Mouse (Mus musculus) kidney, adult 2 months (tissue): Measurements from ENCODE around the gene Ncf4. TPM values are rescaled to one million over a fixed set of nuclear protein-coding genes. Genes with fewer than 3 reads are reported as not detected.

ENCODE experiments used
- DNase-seq: peaks from one replicate; pipeline ENCODE4 v3.0.0; 2021
- H3K27ac ChIP-seq: fragments of 200-500 bp; 2 replicates; pipeline ENCODE4 v1.5.1; 2012; ENCODE audit warnings: low read depth, low read length, control low read depth, inconsistent platforms; ENCODE audit not compliant: insufficient read depth
- H3K27me3 ChIP-seq: fragments of 200-500 bp; replicated peaks from 2 replicates; pipeline ENCODE4 v1.6.1; 2012; ENCODE audit warnings: mild to moderate bottlenecking, moderate library complexity, low read length, inconsistent platforms; ENCODE audit not compliant: control insufficient read depth, insufficient read depth
- H3K36me3 ChIP-seq: fragments of 200-500 bp; 2 replicates; pipeline ENCODE4 v1.6.1; 2012; ENCODE audit warnings: mild to moderate bottlenecking, moderate library complexity, low read length, inconsistent platforms; ENCODE audit not compliant: control insufficient read depth, insufficient read depth
- H3K4me1 ChIP-seq: fragments of 200-500 bp; 2 replicates; pipeline ENCODE4 v1.6.1; 2011; ENCODE audit warnings: low read length; ENCODE audit not compliant: control insufficient read depth, insufficient read depth
- H3K4me3 ChIP-seq: fragments of 200-500 bp; 2 replicates; pipeline ENCODE4 v1.5.1; 2011; ENCODE audit warnings: mild to moderate bottlenecking, low read depth, low read length, control low read depth; ENCODE audit not compliant: insufficient read depth
- CTCF ChIP-seq: fragments of 200-500 bp; conservative IDR thresholded peaks from 2 replicates; pipeline ENCODE4 v1.5.1; 2011; ENCODE audit warnings: low read depth, mild to moderate bottlenecking, control low read depth, low read length, moderate library complexity, mixed read lengths; ENCODE audit not compliant: insufficient read depth, insufficient read length
- POLR2A ChIP-seq: fragments of 200-500 bp; IDR thresholded peaks from one replicate; pipeline ENCODE4 v1.6.1; 2011; ENCODE audit warnings: low read depth, low read length, control low read depth
- WGBS: fragments of 180-500 bp; shearing (Covaris S2); methylation state at CpG from one replicate; pipeline ENCODE4 v1.1.7; 2018; 5-methylcytosine and 5-hydroxymethylcytosine counted together
- polyA plus RNA-seq: library from polyadenylated mRNA; depleted of rRNA; stranded (reverse); fragments of >200 nt; gene quantifications from 2 replicates; pipeline ENCODE4 v1.2.3, GENCODE M21; 2012

Gene Ncf4
- polyA plus RNA-seq, 1 experiment, result 4.8 TPM

GRCm38 (mm10) chr15:78239956-78240617 is 4.5 kb upstream of the Ncf4 start:
- Histone ChIP-seq H3K27ac (no peak overlapping the region), H3K4me1 (no peaks in the 10 kb centered on the region), H3K4me3 (no peak overlapping the region), H3K36me3 (no peaks in the 10 kb centered on the region), H3K27me3 (no peaks in the 10 kb centered on the region)
- TF ChIP-seq POLR2A (no peak), CTCF (no peak)
- WGBS, result 39% methylated on average over 14 of the region's 14 CpGs
- no peak for DNase-seq

GRCm38 (mm10) chr15:78241335-78241734 is 3.3 kb upstream of the Ncf4 start:
- Histone ChIP-seq H3K36me3 (no peaks in the 10 kb centered on the region), H3K4me1 (no peaks in the 10 kb centered on the region), H3K27me3 (no peaks in the 10 kb centered on the region), H3K27ac (no peak overlapping the region), H3K4me3 (no peak overlapping the region)
- 22% methylated on average over 11 of the region's 11 CpGs for WGBS
- DNase-seq, result no peak
- no peak for TF ChIP-seq POLR2A
- TF ChIP-seq CTCF, result no peak

GRCm38 (mm10) chr15:78243061-78243460 is 1.5 kb upstream of the Ncf4 start:
- Histone ChIP-seq H3K4me3 (no peak overlapping the region), H3K4me1 (no peaks in the 10 kb centered on the region), H3K36me3 (no peaks in the 10 kb centered on the region), H3K27ac (no peak overlapping the region), H3K27me3 (no peaks in the 10 kb centered on the region)
- TF ChIP-seq POLR2A, result no peak
- TF ChIP-seq CTCF, result no peak
- DNase-seq, result no peak
- 75% methylated on average over 8 of the region's 8 CpGs for WGBS

GRCm38 (mm10) chr15:78243774-78244173 is 827 bp upstream of the Ncf4 start:
- Histone ChIP-seq H3K4me1 (no peaks in the 10 kb centered on the region), H3K27ac (no peak overlapping the region), H3K27me3 (no peaks in the 10 kb centered on the region), H3K36me3 (no peaks in the 10 kb centered on the region), H3K4me3 (no peak overlapping the region)
- WGBS, result 80% methylated on average over 6 of the region's 6 CpGs
- no peak for DNase-seq
- no peak for TF ChIP-seq CTCF
- no peak for TF ChIP-seq POLR2A

GRCm38 (mm10) chr15:78246143-78247116 is 1.8 kb downstream of the Ncf4 start:
- TF ChIP-seq CTCF (no peak), POLR2A (no peak)
- H3K4me3 ChIP-seq, result no peak overlapping the region
- no peaks in the 10 kb centered on the region for H3K36me3 ChIP-seq
- DNase-seq, result no peak
- H3K27ac ChIP-seq, result no peak overlapping the region
- H3K4me1 ChIP-seq, result no peaks in the 10 kb centered on the region
- no peaks in the 10 kb centered on the region for H3K27me3 ChIP-seq
- 80% methylated on average over 18 of the region's 18 CpGs for WGBS

DNA sequence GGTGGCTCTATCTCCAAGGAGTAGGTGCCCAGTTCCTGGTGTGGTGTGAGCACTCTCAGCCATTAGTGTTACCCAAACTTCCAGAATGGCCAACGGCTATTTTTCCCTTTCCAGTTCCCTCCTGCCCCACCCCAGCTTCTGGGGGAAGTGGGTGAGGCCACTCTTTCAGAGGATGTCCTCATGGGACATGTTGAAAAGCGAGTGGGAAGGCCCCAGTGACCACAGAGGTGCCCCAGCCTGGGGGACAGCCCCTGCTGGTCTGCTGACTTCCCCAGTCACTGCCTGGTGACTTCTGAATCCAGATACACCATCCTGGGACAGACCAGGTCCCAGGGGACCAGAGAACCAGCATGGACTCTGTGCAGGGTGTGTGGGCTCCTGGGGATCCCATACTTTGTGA is 3.1 kb downstream of the Ncf4 start:
- H3K4me1 ChIP-seq, result no peaks in the 10 kb centered on the region
- H3K36me3 ChIP-seq, result no peaks in the 10 kb centered on the region
- 69% methylated on average over 2 of the region's 2 CpGs for WGBS
- H3K27me3 ChIP-seq, result no peaks in the 10 kb centered on the region
- no peak overlapping the region for H3K4me3 ChIP-seq
- TF ChIP-seq CTCF (no peak), POLR2A (no peak)
- DNase-seq, result no peak
- no peak overlapping the region for H3K27ac ChIP-seq

DNA sequence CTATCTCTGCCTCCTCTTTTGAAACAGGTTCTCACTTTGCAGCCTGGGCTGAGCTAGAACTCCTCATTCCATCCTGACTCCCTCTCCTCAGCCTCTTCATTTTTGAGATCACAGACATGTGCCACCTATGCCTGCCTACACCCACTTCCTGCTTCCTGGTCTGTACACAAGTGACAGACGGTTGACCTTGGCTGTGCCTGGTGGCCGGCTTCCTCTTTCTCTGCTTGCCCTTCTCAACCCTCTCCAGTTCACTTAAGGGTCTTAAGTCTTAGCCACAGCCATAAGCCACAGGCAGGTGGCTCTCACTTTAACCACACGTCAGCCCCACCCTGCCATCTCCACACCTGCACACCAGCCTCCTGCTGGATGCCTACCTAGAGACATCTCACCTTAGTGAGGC is 3.8 kb downstream of the Ncf4 start:
- no peak for TF ChIP-seq CTCF
- TF ChIP-seq POLR2A, result no peak
- no peaks in the 10 kb centered on the region for H3K27me3 ChIP-seq
- no peaks in the 10 kb centered on the region for H3K36me3 ChIP-seq
- no peak for DNase-seq
- H3K27ac ChIP-seq, result no peak overlapping the region
- no peaks in the 10 kb centered on the region for H3K4me1 ChIP-seq
- 59% methylated on average over 3 of the region's 3 CpGs for WGBS
- no peak overlapping the region for H3K4me3 ChIP-seq
